Mouse (Mus musculus) embryonic facial prominence, embryonic 12.5 days (tissue): ENCODE results near the gene Mrpl43. TPM values are rescaled to one million over a fixed set of nuclear protein-coding genes. Genes with fewer than 3 reads are reported as not detected.

ENCODE experiments used
- ATAC-seq: fragments of 200-750 bp; cut with Nextera tagmentation; 2 replicates; pipeline ENCODE4 v1.8.0; 2017; ENCODE audit not compliant: insufficient number of reproducible peaks, insufficient read depth, low FRiP score, low TSS enrichment
- H3K27ac ChIP-seq: fragments of 300-500 bp; sonication (generic); 2 replicates; pipeline ENCODE4 v1.5.1; 2016; ENCODE audit warnings: mild to moderate bottlenecking
- H3K27me3 ChIP-seq: fragments of 300-500 bp; sonication (generic); 2 replicates; pipeline ENCODE4 v1.6.1; 2016; ENCODE audit warnings: mild to moderate bottlenecking, moderate library complexity
- H3K36me3 ChIP-seq: fragments of 300-500 bp; sonication (generic); 2 replicates; pipeline ENCODE4 v1.6.1; 2016; ENCODE audit warnings: mild to moderate bottlenecking
- H3K4me1 ChIP-seq: fragments of 300-500 bp; sonication (generic); 2 replicates; pipeline ENCODE4 v1.6.1; 2016
- H3K4me2 ChIP-seq: fragments of 300-500 bp; sonication (generic); replicated peaks from 2 replicates; pipeline ENCODE4 v1.6.1; 2016; ENCODE audit warnings: mild to moderate bottlenecking, moderate library complexity
- H3K4me3 ChIP-seq: fragments of 300-500 bp; sonication (generic); 2 replicates; pipeline ENCODE4 v1.5.1; 2016; ENCODE audit warnings: mild to moderate bottlenecking
- H3K9ac ChIP-seq: fragments of 300-500 bp; sonication (generic); 2 replicates; pipeline ENCODE4 v1.6.1; 2016; ENCODE audit warnings: mild to moderate bottlenecking, moderate library complexity
- H3K9me3 ChIP-seq: fragments of 300-500 bp; sonication (generic); 2 replicates; pipeline ENCODE4 v1.6.1; 2016; ENCODE audit warnings: mild to moderate bottlenecking, moderate library complexity
- WGBS: fragments of 180-500 bp; shearing (Covaris S2); methylation state at CpG from one replicate; pipeline ENCODE4 v1.1.7; 2016; 5-methylcytosine and 5-hydroxymethylcytosine counted together
- polyA plus RNA-seq: library from polyadenylated mRNA; unstranded; fragments of >200 nt; fragmentation: Nextera tagmentation; extraction: Ambion mirVana; gene quantifications from 2 replicates; pipeline ENCODE4 v1.2.1, GENCODE M21; 2016

Mrpl43 gene
- polyA plus RNA-seq, 1 experiment from 2014 or later: 74.5 TPM

- Histone ChIP-seq H3K36me3 (peaks cover 65% of the 10 kb centered on the region), H3K9me3 (no peaks in the 10 kb centered on the region), H3K4me3 (no peak overlapping the region), H3K4me2 (no peak overlapping the region), H3K9ac (no peak overlapping the region), H3K27ac (no peak overlapping the region), H3K4me1 (peaks cover 10% of the 10 kb centered on the region; the same call in 1 of the 2 replicates), H3K27me3 (no peaks in the 10 kb centered on the region)
- ATAC-seq: no peak
- WGBS: 76% methylated on average over 6 of the region's 6 CpGs
These were observed 20.9 kb upstream of the Mrpl43 start for GRCm38 (mm10) chr19:45026958-45027670.

- Histone ChIP-seq H3K27me3 (no peaks in the 10 kb centered on the region), H3K4me3 (no peak overlapping the region), H3K4me1 (peaks cover 11% of the 10 kb centered on the region), H3K4me2 (no peak overlapping the region), H3K9me3 (no peaks in the 10 kb centered on the region), H3K9ac (no peak overlapping the region), H3K36me3 (peaks cover 76% of the 10 kb centered on the region), H3K27ac (no peak overlapping the region)
- ATAC-seq: no peak
- WGBS: 80% methylated on average over 37 of the region's 37 CpGs
These were observed 19.8 kb upstream of the Mrpl43 start for GRCm38 (mm10) chr19:45025937-45026568.

- Histone ChIP-seq H3K36me3 (peaks cover 76% of the 10 kb centered on the region), H3K4me1 (peaks cover 20% of the 10 kb centered on the region), H3K4me2 (no peak overlapping the region), H3K9ac (no peak overlapping the region), H3K4me3 (no peak overlapping the region), H3K9me3 (no peaks in the 10 kb centered on the region), H3K27ac (no peak overlapping the region), H3K27me3 (no peaks in the 10 kb centered on the region)
- 91% methylated on average over 20 of the region's 20 CpGs for WGBS
- no peak for ATAC-seq
These were observed 18.5 kb upstream of the Mrpl43 start for GRCm38 (mm10) chr19:45024775-45025174.

GRCm38 (mm10) chr19:45023993-45024392, 17.8 kb upstream of the Mrpl43 start:
- Histone ChIP-seq H3K27ac (no peak overlapping the region), H3K9me3 (no peaks in the 10 kb centered on the region), H3K36me3 (peaks cover 71% of the 10 kb centered on the region), H3K4me3 (no peak overlapping the region), H3K4me2 (no peak overlapping the region), H3K27me3 (no peaks in the 10 kb centered on the region), H3K4me1 (peaks cover 28% of the 10 kb centered on the region), H3K9ac (no peak overlapping the region)
- no peak for ATAC-seq
- WGBS: 86% methylated on average over 11 of the region's 11 CpGs

- WGBS: 91% methylated on average over 15 of the region's 15 CpGs
- Histone ChIP-seq H3K4me2 (peak overlapping the region; percentile 19; the same call in 1 of the 2 replicates), H3K9ac (peak overlapping the region; percentile 44; the same call in 1 of the 2 replicates), H3K27ac (no peak overlapping the region), H3K27me3 (no peaks in the 10 kb centered on the region), H3K4me1 (peaks cover 37% of the 10 kb centered on the region), H3K4me3 (peak overlapping the region; percentile 4; the same call in 1 of the 2 replicates), H3K9me3 (no peaks in the 10 kb centered on the region), H3K36me3 (peaks cover 46% of the 10 kb centered on the region)
- no peak for ATAC-seq
These were observed 15.1 kb upstream of the Mrpl43 start for GRCm38 (mm10) chr19:45021362-45021761.

GRCm38 (mm10) chr19:45020348-45020747, 14.1 kb upstream of the Mrpl43 start:
- Histone ChIP-seq H3K4me1 (peaks cover 40% of the 10 kb centered on the region), H3K36me3 (peaks cover 36% of the 10 kb centered on the region), H3K9me3 (no peaks in the 10 kb centered on the region), H3K9ac (0 out of 2 replicates have a peak overlapping the region, but pooled peaks have one; percentile 44), H3K4me2 (peak overlapping the region; percentile 27), H3K27ac (no peak overlapping the region), H3K27me3 (no peaks in the 10 kb centered on the region), H3K4me3 (0 out of 2 replicates have a peak overlapping the region, but pooled peaks have one; percentile 1)
- no peak for ATAC-seq
- 60% methylated on average over 6 of the region's 6 CpGs for WGBS

- WGBS: 0% methylated on average over 13 of the region's 13 CpGs
- H3K4me3 ChIP-seq: peak overlapping the region; percentile 74
- H3K36me3 ChIP-seq: peaks cover 18% of the 10 kb centered on the region
- H3K4me1 ChIP-seq: peaks cover 57% of the 10 kb centered on the region
- peak overlapping the region; percentile 96 for H3K4me2 ChIP-seq
- ATAC-seq: no peak
- H3K27ac ChIP-seq: peak overlapping the region; percentile 99
- H3K9me3 ChIP-seq: no peaks in the 10 kb centered on the region
- H3K27me3 ChIP-seq: no peaks in the 10 kb centered on the region
- H3K9ac ChIP-seq: peak overlapping the region; percentile 90
These were observed 12.1 kb upstream of the Mrpl43 start for GRCm38 (mm10) chr19:45018351-45018831.

GRCm38 (mm10) chr19:45017909-45018308, 11.7 kb upstream of the Mrpl43 start:
- peak; percentile 41 for ATAC-seq
- peak overlapping the region; percentile 96 for H3K4me2 ChIP-seq
- peak overlapping the region; percentile 99 for H3K27ac ChIP-seq
- peaks cover 16% of the 10 kb centered on the region for H3K36me3 ChIP-seq
- no peaks in the 10 kb centered on the region for H3K27me3 ChIP-seq
- H3K9me3 ChIP-seq: no peaks in the 10 kb centered on the region
- WGBS: under 1% methylated on average over 48 of the region's 48 CpGs
- peak overlapping the region; percentile 74 for H3K4me3 ChIP-seq
- H3K9ac ChIP-seq: peak overlapping the region; percentile 90
- H3K4me1 ChIP-seq: peaks cover 62% of the 10 kb centered on the region

GRCm38 (mm10) chr19:45017216-45017771, 11.1 kb upstream of the Mrpl43 start:
- WGBS: 0% methylated on average over 14 of the region's 27 CpGs
- H3K27me3 ChIP-seq: no peaks in the 10 kb centered on the region
- peaks cover 67% of the 10 kb centered on the region for H3K4me1 ChIP-seq
- H3K27ac ChIP-seq: peak overlapping the region; percentile 99
- peaks cover 12% of the 10 kb centered on the region for H3K36me3 ChIP-seq
- H3K9me3 ChIP-seq: no peaks in the 10 kb centered on the region
- ATAC-seq: peak; percentile 3; the same call in 1 of the 2 replicates
- H3K9ac ChIP-seq: peak overlapping the region; percentile 90
- H3K4me3 ChIP-seq: peak overlapping the region; percentile 74
- peak overlapping the region; percentile 96 for H3K4me2 ChIP-seq

GRCm38 (mm10) chr19:45016341-45017215, 10.3 kb upstream of the Mrpl43 start:
- H3K9ac ChIP-seq: peak overlapping the region; percentile 90
- peak overlapping the region; percentile 74 for H3K4me3 ChIP-seq
- WGBS: under 1% methylated on average over 16 of the region's 18 CpGs
- no peaks in the 10 kb centered on the region for H3K9me3 ChIP-seq
- no peaks in the 10 kb centered on the region for H3K27me3 ChIP-seq
- peaks cover 67% of the 10 kb centered on the region for H3K4me1 ChIP-seq
- H3K27ac ChIP-seq: peak overlapping the region; percentile 99
- ATAC-seq: peak; percentile 24
- H3K4me2 ChIP-seq: peak overlapping the region; percentile 96
- H3K36me3 ChIP-seq: peaks cover 13% of the 10 kb centered on the region
